In the genomic region with DNA sequence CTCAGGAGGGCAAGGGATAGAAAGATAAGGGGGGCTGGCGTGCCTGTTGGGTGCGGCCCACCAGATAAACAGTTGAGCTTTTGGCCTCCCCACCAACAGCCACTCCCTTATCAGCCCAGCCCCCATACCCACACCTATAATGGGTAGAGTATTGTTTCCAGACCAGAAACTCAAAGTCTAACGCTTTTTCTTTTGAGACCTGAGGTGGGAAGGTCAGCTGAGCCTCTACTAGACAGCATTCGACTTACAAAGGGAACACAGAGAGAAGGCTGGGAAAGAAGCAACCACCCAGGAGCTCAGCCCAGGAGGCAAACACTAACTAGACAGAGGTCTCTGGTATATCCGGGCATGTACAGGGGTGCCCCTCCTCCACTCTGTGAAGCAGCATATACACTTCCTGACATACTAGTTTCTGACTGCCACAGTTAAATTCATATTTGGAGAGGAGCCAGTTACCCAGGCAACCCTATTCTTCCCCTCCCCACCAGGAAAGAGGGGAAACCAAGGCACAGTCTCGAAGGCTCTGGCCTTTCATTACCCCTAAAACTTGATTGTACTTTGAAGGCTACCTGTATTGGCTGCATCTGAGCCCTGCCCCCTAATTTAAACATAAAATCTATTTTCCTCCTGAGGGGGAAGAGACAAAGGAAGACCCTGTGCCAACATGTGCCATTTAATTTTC, we compare ENCODE assay signal across 8 mouse cellular contexts. TPM values are rescaled to one million over a fixed set of nuclear protein-coding genes. Genes with fewer than 3 reads are reported as not detected.
DNase-seq lines count a peak whose midpoint lies in the region; ATAC-seq and TF ChIP-seq lines count a peak whose summit lies in the region.

No protein-coding gene starts in this region.

- no peak for ATAC-seq in kidney, embryonic 14.5 days (ENCODE audit: low FRiP score, low TSS enrichment)
- ATAC-seq in hindbrain, embryonic 13.5 days (ENCODE audit: low FRiP score): no peak
- no peak for ATAC-seq in granulocyte monocyte progenitor cell, adult 5-6 weeks (replicated peaks; ENCODE audit: poor library complexity, severe bottlenecking)

- peak overlapping the region; percentile 7; the same call in 1 of the 2 replicates for H3K27ac ChIP-seq in kidney, embryonic 14.5 days (ENCODE audit: low read depth, low read length)
- H3K27ac ChIP-seq in kidney, adult 2 months (ENCODE audit: insufficient read depth, low read depth, low read length): no peak overlapping the region
- H3K27ac ChIP-seq in hindbrain, embryonic 13.5 days: peak overlapping the region; percentile 97
- peak overlapping the region; percentile 98 for H3K27ac ChIP-seq in midbrain, embryonic 10.5 days (replicated peaks)

- TF ChIP-seq POLR2A in kidney, adult 2 months (IDR thresholded peaks at IDR 0.05; ENCODE audit: low read depth, low read length): no peak

- peak overlapping the region; percentile 97 for H3K4me2 ChIP-seq in kidney, embryonic 14.5 days (replicated peaks; ENCODE audit: low read depth, low read length)
- H3K4me2 ChIP-seq in hindbrain, embryonic 13.5 days: peak overlapping the region; percentile 98

- peaks cover 46% of the 10 kb centered on the region for H3K4me1 ChIP-seq in kidney, embryonic 14.5 days (ENCODE audit: control insufficient read depth, insufficient read depth, low read length)
- H3K4me1 ChIP-seq in kidney, adult 2 months (ENCODE audit: control insufficient read depth, insufficient read depth, low read length): peaks cover 29% of the 10 kb centered on the region
- peaks cover 60% of the 10 kb centered on the region for H3K4me1 ChIP-seq in hindbrain, embryonic 13.5 days (replicated peaks)
- H3K4me1 ChIP-seq in midbrain, embryonic 10.5 days: peaks cover 63% of the 10 kb centered on the region

- peak overlapping the region; percentile 83 for H3K4me3 ChIP-seq in kidney, embryonic 14.5 days (ENCODE audit: low read length)
- no peak overlapping the region for H3K4me3 ChIP-seq in kidney, adult 2 months (ENCODE audit: insufficient read depth, low read depth, low read length)
- H3K4me3 ChIP-seq in hindbrain, embryonic 13.5 days: peak overlapping the region; percentile 97
- H3K4me3 ChIP-seq in midbrain, embryonic 10.5 days: peak overlapping the region; percentile 98

- no peak for TF ChIP-seq CTCF in kidney, adult 2 months (conservative IDR thresholded peaks at IDR 0.05; ENCODE audit: insufficient read depth, insufficient read length, low read depth, low read length)

- H3K36me3 ChIP-seq in kidney, embryonic 14.5 days (ENCODE audit: control insufficient read depth, insufficient read depth, low read length): peaks cover 42% of the 10 kb centered on the region
- peaks cover 8% of the 10 kb centered on the region for H3K36me3 ChIP-seq in kidney, adult 2 months (ENCODE audit: control insufficient read depth, insufficient read depth, low read length)
- peaks cover 40% of the 10 kb centered on the region for H3K36me3 ChIP-seq in hindbrain, embryonic 13.5 days
- peaks cover 48% of the 10 kb centered on the region for H3K36me3 ChIP-seq in midbrain, embryonic 10.5 days

- H3K27me3 ChIP-seq in kidney, embryonic 14.5 days (ENCODE audit: control insufficient read depth, insufficient read depth, low read length): no peaks in the 10 kb centered on the region
- no peaks in the 10 kb centered on the region for H3K27me3 ChIP-seq in kidney, adult 2 months (replicated peaks; ENCODE audit: control insufficient read depth, insufficient read depth, low read length)
- H3K27me3 ChIP-seq in hindbrain, embryonic 13.5 days: no peaks in the 10 kb centered on the region
- no peaks in the 10 kb centered on the region for H3K27me3 ChIP-seq in midbrain, embryonic 10.5 days (ENCODE audit: low read depth, poor library complexity, severe bottlenecking)

- 34% methylated on average over 6 of the region's 6 CpGs for WGBS in kidney, embryonic 14.5 days
- WGBS in kidney, adult 2 months: 44% methylated on average over 6 of the region's 6 CpGs
- WGBS in hindbrain, embryonic 13.5 days: 16% methylated on average over 6 of the region's 6 CpGs
- WGBS in midbrain, embryonic 10.5 days: 18% methylated on average over 6 of the region's 6 CpGs

- DNase-seq in kidney, adult 2 months: no peak
- peak; percentile 42 for DNase-seq in NIH3T3 (ENCODE audit: low read depth)
- DNase-seq in midbrain, embryonic 10.5 days (ENCODE audit: low spot score): no peak
- DNase-seq in thymus, postnatal 36 days: peak; percentile 68 to 80
- DNase-seq in layer of hippocampus, adult 9-10 months (ENCODE audit: low spot score): no peak

- H3K9ac ChIP-seq in kidney, embryonic 14.5 days (ENCODE audit: low read depth, low read length): peak overlapping the region; percentile 88
- peak overlapping the region; percentile 99 for H3K9ac ChIP-seq in hindbrain, embryonic 13.5 days

- H3K9me3 ChIP-seq in kidney, embryonic 14.5 days (ENCODE audit: control insufficient read depth, low read length): no peaks in the 10 kb centered on the region
- H3K9me3 ChIP-seq in hindbrain, embryonic 13.5 days: no peaks in the 10 kb centered on the region
- H3K9me3 ChIP-seq in midbrain, embryonic 10.5 days (replicated peaks): no peaks in the 10 kb centered on the region

RNA-seq across cellular contexts. Expression of gene Pprc1, which starts 7.3 kb away (rescaled TPM):
- 39.5 and 54.4 TPM in 2 replicates for polyA plus RNA-seq in kidney, embryonic 14.5 days (2014; fragmentation: Nextera tagmentation; extraction: Ambion mirVana)
- 10.7 and 10.8 TPM in 2 replicates for polyA plus RNA-seq in kidney, adult 2 months (2012; rRNA removed)
- polyA plus RNA-seq in hindbrain, embryonic 13.5 days (2015; fragmentation: Nextera tagmentation; extraction: Ambion mirVana): 18.7 and 22.2 TPM in 2 replicates
- 41.8 and 45.9 TPM in 2 replicates for polyA plus RNA-seq in midbrain, embryonic 10.5 days (2016; fragmentation: Nextera tagmentation; extraction: Ambion mirVana)
- total RNA-seq in granulocyte monocyte progenitor cell, adult 5-6 weeks (2014; fragmentation: Nextera tagmentation): 89.1 and 104 TPM in 2 replicates
- 14.0 and 17.8 TPM in 2 replicates for total RNA-seq in granulocyte monocyte progenitor cell, adult 5-6 weeks (2017)

RNA-seq across cellular contexts. Expression of gene Ldb1, which starts 7.6 kb away (rescaled TPM):
- 79.6 and 97.2 TPM in 2 replicates for polyA plus RNA-seq in kidney, embryonic 14.5 days (2014; fragmentation: Nextera tagmentation; extraction: Ambion mirVana)
- 107 and 111 TPM in 2 replicates for polyA plus RNA-seq in kidney, adult 2 months (2012; rRNA removed)
- polyA plus RNA-seq in hindbrain, embryonic 13.5 days (2015; fragmentation: Nextera tagmentation; extraction: Ambion mirVana): 120 and 127 TPM in 2 replicates
- polyA plus RNA-seq in midbrain, embryonic 10.5 days (2016; fragmentation: Nextera tagmentation; extraction: Ambion mirVana): 79.0 and 79.2 TPM in 2 replicates
- total RNA-seq in granulocyte monocyte progenitor cell, adult 5-6 weeks (2014; fragmentation: Nextera tagmentation): 86.3 and 121 TPM in 2 replicates
- 72.3 and 81.3 TPM in 2 replicates for total RNA-seq in granulocyte monocyte progenitor cell, adult 5-6 weeks (2017)

RNA-seq across cellular contexts. Expression of gene Hps6, which starts 34.1 kb away (rescaled TPM):
- polyA plus RNA-seq in kidney, embryonic 14.5 days (2014; fragmentation: Nextera tagmentation; extraction: Ambion mirVana): 2.8 and 4.2 TPM in 2 replicates
- 4.8 and 5.5 TPM in 2 replicates for polyA plus RNA-seq in kidney, adult 2 months (2012; rRNA removed)
- polyA plus RNA-seq in hindbrain, embryonic 13.5 days (2015; fragmentation: Nextera tagmentation; extraction: Ambion mirVana): 3.1 and 3.8 TPM in 2 replicates
- 4.3 and 4.7 TPM in 2 replicates for polyA plus RNA-seq in midbrain, embryonic 10.5 days (2016; fragmentation: Nextera tagmentation; extraction: Ambion mirVana)
- 4.1 and 5.9 TPM in 2 replicates for total RNA-seq in granulocyte monocyte progenitor cell, adult 5-6 weeks (2014; fragmentation: Nextera tagmentation)
- 5.7 and 8.7 TPM in 2 replicates for total RNA-seq in granulocyte monocyte progenitor cell, adult 5-6 weeks (2017)

RNA-seq across cellular contexts. Expression of gene Nolc1, which starts 38.3 kb away (rescaled TPM):
- 80.6 and 114 TPM in 2 replicates for polyA plus RNA-seq in kidney, embryonic 14.5 days (2014; fragmentation: Nextera tagmentation; extraction: Ambion mirVana)
- polyA plus RNA-seq in kidney, adult 2 months (2012; rRNA removed): 8.4 and 10.0 TPM in 2 replicates
- polyA plus RNA-seq in hindbrain, embryonic 13.5 days (2015; fragmentation: Nextera tagmentation; extraction: Ambion mirVana): 73.4 and 79.5 TPM in 2 replicates
- polyA plus RNA-seq in midbrain, embryonic 10.5 days (2016; fragmentation: Nextera tagmentation; extraction: Ambion mirVana): 128 and 141 TPM in 2 replicates
- total RNA-seq in granulocyte monocyte progenitor cell, adult 5-6 weeks (2014; fragmentation: Nextera tagmentation): 108 and 112 TPM in 2 replicates
- total RNA-seq in granulocyte monocyte progenitor cell, adult 5-6 weeks (2017): 187 and 211 TPM in 2 replicates

RNA-seq across cellular contexts. Expression of gene Armh3, which starts 39.1 kb away (rescaled TPM):
- polyA plus RNA-seq in kidney, embryonic 14.5 days (2014; fragmentation: Nextera tagmentation; extraction: Ambion mirVana): 9.0 and 17.0 TPM in 2 replicates
- 11.4 and 12.2 TPM in 2 replicates for polyA plus RNA-seq in kidney, adult 2 months (2012; rRNA removed)
- 22.8 and 23.9 TPM in 2 replicates for polyA plus RNA-seq in hindbrain, embryonic 13.5 days (2015; fragmentation: Nextera tagmentation; extraction: Ambion mirVana)
- polyA plus RNA-seq in midbrain, embryonic 10.5 days (2016; fragmentation: Nextera tagmentation; extraction: Ambion mirVana): 16.7 and 19.8 TPM in 2 replicates
- 8.2 and 15.1 TPM in 2 replicates for total RNA-seq in granulocyte monocyte progenitor cell, adult 5-6 weeks (2014; fragmentation: Nextera tagmentation)
- total RNA-seq in granulocyte monocyte progenitor cell, adult 5-6 weeks (2017): 8.5 and 13.3 TPM in 2 replicates

Comparison
In these comparisons a context has a peak if more than half of its experiments do, and no peak if none do; other contexts are left out.
1. DNase-seq: peak in NIH3T3 (single experiment) and thymus, postnatal 36 days (2 of 2); none in kidney, adult 2 months (single experiment), midbrain, embryonic 10.5 days (single experiment) and layer of hippocampus, adult 9-10 months (single experiment).